Mouse (Mus musculus) intestine, embryonic 15.5 days (tissue): ENCODE results near the gene Dysf. TPM values are rescaled to one million over a fixed set of nuclear protein-coding genes. Genes with fewer than 3 reads are reported as not detected.
A peak's percentile ranks its signal among the peaks of the same experiment; 100 is the strongest.
"Not testable (repeated sequence)": the region's sequence is repeated elsewhere in the genome, so short reads cannot be mapped to it uniquely, and the experiment has no call there.

ENCODE experiments used
- ATAC-seq: fragments of 200-750 bp; cut with Nextera tagmentation; 2 replicates; pipeline ENCODE4 v1.8.0; 2017; ENCODE audit warnings: moderate TSS enrichment, moderate library complexity
- H3K27ac ChIP-seq: fragments of 300-500 bp; sonication (generic); 2 replicates; pipeline ENCODE4 v1.5.1; 2015; ENCODE audit warnings: mild to moderate bottlenecking, inconsistent platforms
- H3K27me3 ChIP-seq: fragments of 300-500 bp; sonication (generic); replicated peaks from 2 replicates; pipeline ENCODE4 v1.6.1; 2015; ENCODE audit warnings: inconsistent platforms
- H3K36me3 ChIP-seq: fragments of 300-500 bp; sonication (generic); 2 replicates; pipeline ENCODE4 v1.6.1; 2015; ENCODE audit warnings: inconsistent platforms
- H3K4me1 ChIP-seq: fragments of 300-500 bp; sonication (generic); replicated peaks from 2 replicates; pipeline ENCODE4 v1.6.1; 2015; ENCODE audit warnings: inconsistent platforms
- H3K4me2 ChIP-seq: fragments of 300-500 bp; sonication (generic); replicated peaks from 2 replicates; pipeline ENCODE4 v1.6.1; 2015; ENCODE audit warnings: mild to moderate bottlenecking, inconsistent platforms
- H3K4me3 ChIP-seq: fragments of 300-500 bp; sonication (generic); replicated peaks from 2 replicates; pipeline ENCODE4 v1.5.1; 2015; ENCODE audit warnings: inconsistent platforms
- H3K9ac ChIP-seq: fragments of 300-500 bp; sonication (generic); 2 replicates; pipeline ENCODE4 v1.6.1; 2015; ENCODE audit warnings: inconsistent platforms
- H3K9me3 ChIP-seq: fragments of 300-500 bp; sonication (generic); 2 replicates; pipeline ENCODE4 v1.6.1; 2016; ENCODE audit warnings: inconsistent platforms
- WGBS: fragments of 180-500 bp; shearing (Covaris S2); methylation state at CpG from one replicate; pipeline ENCODE4 v1.1.7; 2015; 5-methylcytosine and 5-hydroxymethylcytosine counted together
- polyA plus RNA-seq: library from polyadenylated mRNA; unstranded; fragments of >200 nt; fragmentation: Nextera tagmentation; extraction: Ambion mirVana; gene quantifications from 2 replicates; pipeline ENCODE4 v1.2.1, GENCODE M21; 2015

Gene Dysf
- polyA plus RNA-seq, 1 experiment from 2014 or later: 7.0 TPM

- peaks cover 7% of the 10 kb centered on the region; the same call in 1 of the 2 replicates for H3K4me1 ChIP-seq
- peak overlapping the region; percentile 32 for H3K4me3 ChIP-seq
- H3K27me3 ChIP-seq: no peaks in the 10 kb centered on the region
- H3K9me3 ChIP-seq: no peaks in the 10 kb centered on the region
- H3K36me3 ChIP-seq: no peaks in the 10 kb centered on the region
- 74% methylated on average over 4 of the region's 4 CpGs for WGBS
- no peak for ATAC-seq
- H3K4me2 ChIP-seq: peak overlapping the region; percentile 68
- no peak overlapping the region for H3K9ac ChIP-seq
- no peak overlapping the region for H3K27ac ChIP-seq
Measured at GRCm38 (mm10) chr6:84020002-84020401, 11.6 kb downstream of the Dysf start.

GRCm38 (mm10) chr6:84021990-84022389 lies 13.6 kb downstream of the Dysf start:
- no peak for ATAC-seq
- Histone ChIP-seq H3K4me1 (peaks cover 7% of the 10 kb centered on the region; the same call in 1 of the 2 replicates), H3K9ac (no peak overlapping the region), H3K4me2 (no peak overlapping the region), H3K9me3 (no peaks in the 10 kb centered on the region), H3K27me3 (no peaks in the 10 kb centered on the region), H3K4me3 (no peak overlapping the region), H3K27ac (no peak overlapping the region), H3K36me3 (no peaks in the 10 kb centered on the region)
- 63% methylated on average over 3 of the region's 3 CpGs for WGBS

GRCm38 (mm10) chr6:84025636-84026035 lies 17.2 kb downstream of the Dysf start:
- no peak for ATAC-seq
- Histone ChIP-seq H3K36me3 (no peaks in the 10 kb centered on the region), H3K27me3 (no peaks in the 10 kb centered on the region), H3K27ac (no peak overlapping the region), H3K9ac (no peak overlapping the region), H3K4me2 (no peak overlapping the region), H3K4me3 (no peak overlapping the region), H3K9me3 (no peaks in the 10 kb centered on the region), H3K4me1 (no peaks in the 10 kb centered on the region)
- WGBS: 86% methylated on average over 3 of the region's 3 CpGs

- H3K4me2 ChIP-seq: no peak overlapping the region
- no peaks in the 10 kb centered on the region for H3K4me1 ChIP-seq
- H3K27me3 ChIP-seq: no peaks in the 10 kb centered on the region
- H3K9me3 ChIP-seq: no peaks in the 10 kb centered on the region
- ATAC-seq: no peak
- no peaks in the 10 kb centered on the region for H3K36me3 ChIP-seq
- H3K4me3 ChIP-seq: no peak overlapping the region
- H3K27ac ChIP-seq: no peak overlapping the region
- no peak overlapping the region for H3K9ac ChIP-seq
Measured at GRCm38 (mm10) chr6:84028791-84029190, 20.4 kb downstream of the Dysf start.

GRCm38 (mm10) chr6:84029775-84030174 lies 21.4 kb downstream of the Dysf start:
- 83% methylated on average over 7 of the region's 7 CpGs for WGBS

GRCm38 (mm10) chr6:84032516-84032915 lies 24.1 kb downstream of the Dysf start:
- not testable (repeated sequence) for H3K36me3 ChIP-seq, H3K9me3 ChIP-seq, H3K9ac ChIP-seq, H3K4me1 ChIP-seq, H3K27me3 ChIP-seq, ATAC-seq, H3K27ac ChIP-seq, H3K4me3 ChIP-seq, H3K4me2 ChIP-seq
- WGBS: 53% methylated on average over 5 of the region's 5 CpGs

More at GRCm38 (mm10) chr6:84029775-84030174, 21.4 kb downstream of the Dysf start:
- no peaks in the 10 kb centered on the region for H3K36me3 ChIP-seq
- no peaks in the 10 kb centered on the region for H3K4me1 ChIP-seq
- H3K27ac ChIP-seq: no peak overlapping the region
- H3K4me3 ChIP-seq: no peak overlapping the region
- H3K9ac ChIP-seq: no peak overlapping the region
- H3K27me3 ChIP-seq: no peaks in the 10 kb centered on the region
- no peak overlapping the region for H3K4me2 ChIP-seq
- H3K9me3 ChIP-seq: no peaks in the 10 kb centered on the region
- no peak for ATAC-seq

- no peak for ATAC-seq
- H3K9ac ChIP-seq: no peak overlapping the region
- H3K4me3 ChIP-seq: no peak overlapping the region
- no peaks in the 10 kb centered on the region for H3K27me3 ChIP-seq
- whole genome bisulfite sequencing: 68% methylated on average over 6 of the region's 6 CpGs
- no peaks in the 10 kb centered on the region for H3K9me3 ChIP-seq
- no peak overlapping the region for H3K27ac ChIP-seq
- H3K36me3 ChIP-seq: no peaks in the 10 kb centered on the region
- H3K4me2 ChIP-seq: no peak overlapping the region
- no peaks in the 10 kb centered on the region for H3K4me1 ChIP-seq
Measured at GRCm38 (mm10) chr6:84043251-84043940, 35.0 kb downstream of the Dysf start.

- Histone ChIP-seq H3K4me1 (no peaks in the 10 kb centered on the region), H3K4me2 (no peak overlapping the region), H3K27ac (no peak overlapping the region), H3K4me3 (no peak overlapping the region), H3K9ac (no peak overlapping the region), H3K36me3 (no peaks in the 10 kb centered on the region), H3K9me3 (no peaks in the 10 kb centered on the region), H3K27me3 (no peaks in the 10 kb centered on the region)
- WGBS: 77% methylated on average over 3 of the region's 3 CpGs
- ATAC-seq: no peak
Measured at GRCm38 (mm10) chr6:84044679-84045078, 36.3 kb downstream of the Dysf start.

GRCm38 (mm10) chr6:84048856-84049255 lies 40.5 kb downstream of the Dysf start:
- no peak overlapping the region for H3K4me3 ChIP-seq
- H3K27me3 ChIP-seq: no peaks in the 10 kb centered on the region
- no peak for ATAC-seq
- H3K9me3 ChIP-seq: no peaks in the 10 kb centered on the region
- no peak overlapping the region for H3K27ac ChIP-seq
- no peak overlapping the region for H3K9ac ChIP-seq
- H3K4me2 ChIP-seq: no peak overlapping the region
- no peaks in the 10 kb centered on the region for H3K4me1 ChIP-seq
- WGBS: 58% methylated on average over 2 of the region's 2 CpGs
- no peaks in the 10 kb centered on the region for H3K36me3 ChIP-seq

GRCm38 (mm10) chr6:84050238-84050637 lies 41.8 kb downstream of the Dysf start:
- H3K9ac ChIP-seq: no peak overlapping the region
- H3K4me1 ChIP-seq: no peaks in the 10 kb centered on the region
- H3K4me2 ChIP-seq: no peak overlapping the region
- ATAC-seq: no peak
- H3K4me3 ChIP-seq: no peak overlapping the region
- H3K27ac ChIP-seq: no peak overlapping the region
- H3K9me3 ChIP-seq: no peaks in the 10 kb centered on the region
- H3K27me3 ChIP-seq: no peaks in the 10 kb centered on the region
- H3K36me3 ChIP-seq: no peaks in the 10 kb centered on the region
- WGBS: 81% methylated on average over 4 of the region's 4 CpGs

GRCm38 (mm10) chr6:84051032-84051431 lies 42.6 kb downstream of the Dysf start:
- H3K27ac ChIP-seq: no peak overlapping the region
- no peak overlapping the region for H3K9ac ChIP-seq
- no peaks in the 10 kb centered on the region for H3K4me1 ChIP-seq
- no peaks in the 10 kb centered on the region for H3K36me3 ChIP-seq
- no peak overlapping the region for H3K4me3 ChIP-seq
- no peak for ATAC-seq
- no peak overlapping the region for H3K4me2 ChIP-seq
- no peaks in the 10 kb centered on the region for H3K27me3 ChIP-seq
- H3K9me3 ChIP-seq: no peaks in the 10 kb centered on the region
- 46% methylated on average over 6 of the region's 6 CpGs for WGBS

GRCm38 (mm10) chr6:84053874-84054530 lies 45.6 kb downstream of the Dysf start:
- no peak for ATAC-seq
- H3K4me1 ChIP-seq: no peaks in the 10 kb centered on the region
- H3K27me3 ChIP-seq: no peaks in the 10 kb centered on the region
- H3K4me2 ChIP-seq: no peak overlapping the region
- no peak overlapping the region for H3K4me3 ChIP-seq
- 83% methylated on average over 9 of the region's 9 CpGs for WGBS
- no peaks in the 10 kb centered on the region for H3K36me3 ChIP-seq
- H3K9me3 ChIP-seq: no peaks in the 10 kb centered on the region
- no peak overlapping the region for H3K27ac ChIP-seq
- H3K9ac ChIP-seq: no peak overlapping the region

- no peak overlapping the region for H3K27ac ChIP-seq
- H3K27me3 ChIP-seq: no peaks in the 10 kb centered on the region
- ATAC-seq: no peak
Measured at GRCm38 (mm10) chr6:84055619-84056018, 47.2 kb downstream of the Dysf start.

More at GRCm38 (mm10) chr6:84055619-84056018, 47.2 kb downstream of the Dysf start:
- no peaks in the 10 kb centered on the region for H3K36me3 ChIP-seq
- WGBS: 68% methylated on average over 1 of the region's 1 CpGs
- no peak overlapping the region for H3K4me2 ChIP-seq
- no peak overlapping the region for H3K9ac ChIP-seq
- H3K4me1 ChIP-seq: no peaks in the 10 kb centered on the region
- H3K9me3 ChIP-seq: no peaks in the 10 kb centered on the region
- H3K4me3 ChIP-seq: no peak overlapping the region
